Mouse (Mus musculus) gastrocnemius, postnatal 36 days (tissue): ENCODE results near the gene Adgrv1. TPM values are rescaled to one million over a fixed set of nuclear protein-coding genes. Genes with fewer than 3 reads are reported as not detected.
"Not testable (repeated sequence)": the region's sequence is repeated elsewhere in the genome, so short reads cannot be mapped to it uniquely, and the experiment has no call there.

Source experiments
- DNase-seq, 2 experiments: peaks; one replicate each; pipeline ENCODE4 v3.0.0; 2022
- intact Hi-C: fragments of 180-260 bp; cut with DNase I; formaldehyde crosslinking; loops from one replicate; pipeline ENCODE4 v1.15.1; 2025
- total RNA-seq, 2 experiments: library from RNA; stranded (reverse); gene quantifications; 2 replicates each; pipeline ENCODE4 v1.2.3; 2021

Gene Adgrv1
- total RNA-seq, 2 experiments from 2014 or later = not detected

GRCm38 (mm10) chr13:81279351-81279736, 353.6 kb downstream of the Adgrv1 start:
- DNase-seq = no peak
- intact Hi-C loops = no loop called here

DNA sequence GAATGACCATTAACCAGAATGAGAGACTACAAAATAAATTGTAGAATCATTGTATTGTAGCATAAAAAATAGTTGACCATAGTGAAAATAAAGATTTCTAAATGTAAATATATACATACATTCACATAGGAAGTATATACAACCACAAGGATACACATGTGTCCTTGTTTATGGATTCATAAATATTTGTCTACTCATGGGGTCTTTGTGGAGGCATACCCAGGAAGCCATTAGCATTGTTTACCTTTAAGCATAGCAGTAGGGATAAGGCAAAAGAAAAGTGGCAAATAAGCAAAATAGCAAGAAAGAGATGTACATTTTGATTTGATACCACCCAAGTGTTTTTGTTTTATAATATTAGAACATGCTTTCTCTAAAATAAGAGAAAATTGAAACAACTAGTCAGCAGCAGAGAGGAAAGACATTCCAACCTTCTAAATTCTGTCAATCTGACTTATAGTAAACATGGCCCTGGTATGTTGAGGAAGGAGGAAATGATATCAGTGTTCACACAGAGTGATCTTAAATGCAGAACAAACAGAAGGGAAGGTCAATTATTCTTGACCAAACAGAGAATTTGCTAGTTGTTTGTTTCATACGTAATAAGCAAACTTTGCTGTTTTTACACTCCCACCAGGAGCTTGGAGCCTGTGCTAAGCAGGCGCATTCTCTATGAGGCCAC, 354.1 kb downstream of the Adgrv1 start:
- no peak for DNase-seq
- intact Hi-C loops = no loop called here

GRCm38 (mm10) chr13:81273837-81274236, 359.1 kb downstream of the Adgrv1 start:
- DNase-seq = no peak
- intact Hi-C loops = no loop called here

DNA sequence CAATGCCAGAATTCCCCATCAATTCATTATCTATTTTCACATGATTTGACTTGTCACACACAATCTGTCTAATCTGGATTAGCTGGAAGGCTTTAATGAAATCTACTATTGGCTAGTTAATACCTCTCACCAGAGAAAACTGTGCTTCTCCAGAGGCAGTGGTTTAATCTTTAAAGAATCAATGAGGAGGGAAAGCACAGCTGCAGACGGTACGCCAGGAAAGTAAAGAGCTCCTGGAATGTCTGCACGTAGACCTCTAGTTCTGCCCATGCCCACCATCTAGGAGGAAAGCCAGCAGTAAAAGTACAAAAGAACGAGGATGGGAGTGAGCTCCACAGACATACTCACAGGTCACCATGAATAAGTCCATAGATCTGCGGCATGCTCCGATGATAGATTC, 362.6 kb downstream of the Adgrv1 start:
- intact Hi-C loops = no loop called here
- DNase-seq = no peak

- DNase-seq = no peak
- intact Hi-C loops = no loop called here
These were observed 363.9 kb downstream of the Adgrv1 start for GRCm38 (mm10) chr13:81269056-81269455.

DNA sequence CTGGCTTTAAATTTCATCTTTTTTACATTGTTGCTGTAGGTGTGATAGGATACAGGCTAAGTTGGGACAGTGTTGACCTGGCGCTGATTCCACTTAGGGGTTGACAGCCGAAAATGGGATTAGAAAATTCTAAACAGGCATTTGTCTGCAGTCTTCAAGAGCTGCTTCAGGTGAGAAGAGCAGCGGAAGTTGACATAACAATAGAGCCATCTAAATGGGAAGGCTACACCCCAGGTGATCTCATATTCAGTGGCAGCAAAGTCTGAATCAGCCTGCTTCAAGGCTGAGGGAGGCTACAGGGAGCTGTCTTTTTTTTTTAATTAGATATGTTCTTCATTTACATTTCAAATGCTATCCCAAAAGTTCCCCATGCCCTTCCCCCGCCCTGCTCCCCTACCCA, 365.5 kb downstream of the Adgrv1 start:
- intact Hi-C loops, DNase-seq: not testable (repeated sequence)

DNA sequence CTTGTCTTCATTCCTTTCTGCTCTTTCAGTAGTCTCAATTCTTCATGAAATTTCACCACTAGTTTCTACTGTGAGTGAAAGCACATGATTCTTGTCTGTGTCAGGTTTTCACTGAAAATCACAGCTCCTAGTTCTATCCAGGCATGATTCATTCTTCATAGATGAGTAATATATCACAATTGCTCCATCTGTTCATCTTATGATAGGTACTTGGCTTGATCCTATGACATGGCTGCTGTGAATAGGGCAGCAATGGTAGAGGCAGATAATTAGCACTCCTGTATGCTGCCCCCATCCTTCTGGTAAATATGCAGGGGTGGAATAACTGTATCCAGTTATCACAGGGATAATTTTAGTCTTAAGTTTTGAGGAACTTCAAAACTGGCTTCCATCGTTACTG, 368.5 kb downstream of the Adgrv1 start:
- no peak for DNase-seq
- intact Hi-C loops = no loop called here

- intact Hi-C loops = no loop called here
- DNase-seq = no peak
These were observed 391.8 kb downstream of the Adgrv1 start for GRCm38 (mm10) chr13:81241181-81241580.

GRCm38 (mm10) chr13:81239836-81240235, 393.1 kb downstream of the Adgrv1 start:
- DNase-seq = no peak
- intact Hi-C loops = no loop called here

DNA sequence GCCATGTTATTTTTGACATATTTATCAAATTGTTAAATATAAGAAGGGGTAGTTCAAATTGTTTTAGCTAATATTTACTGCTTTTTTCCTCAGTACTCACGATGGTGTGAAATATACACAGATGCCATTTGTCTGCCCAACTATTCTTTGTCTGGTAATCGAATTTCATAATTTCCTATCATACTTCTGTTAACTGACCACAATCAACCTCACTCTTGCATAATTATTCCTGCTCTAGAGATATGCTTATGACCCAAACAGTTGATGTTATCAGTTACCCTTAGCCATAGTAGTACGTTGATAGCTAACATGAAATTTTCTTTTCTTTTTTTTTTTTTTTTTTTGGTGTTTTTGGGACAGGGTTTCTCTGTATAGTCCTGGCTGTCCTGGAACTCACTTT, 393.5 kb downstream of the Adgrv1 start:
- intact Hi-C loops = no loop called here
- DNase-seq = no peak

DNA sequence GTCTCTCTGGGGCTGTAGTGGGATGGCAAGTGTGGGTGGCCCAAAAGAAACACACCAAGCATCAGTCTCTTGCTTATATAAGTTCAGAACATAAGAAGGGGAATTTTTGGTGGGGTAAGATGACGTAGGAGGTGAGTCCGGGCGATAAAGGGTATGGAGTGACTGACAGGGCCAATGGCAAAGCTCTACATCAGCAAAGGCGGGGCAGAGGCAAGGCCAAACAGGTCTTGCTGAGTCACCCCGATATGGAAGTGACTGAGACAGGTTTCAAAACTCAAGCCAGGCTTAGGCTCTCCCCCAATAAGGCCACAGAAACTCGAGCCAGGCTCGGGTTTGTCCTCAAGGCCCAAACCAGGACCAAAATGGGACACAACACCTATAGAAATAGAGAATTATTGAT, 394.1 kb downstream of the Adgrv1 start:
- no peak for DNase-seq
- intact Hi-C loops = no loop called here

DNA sequence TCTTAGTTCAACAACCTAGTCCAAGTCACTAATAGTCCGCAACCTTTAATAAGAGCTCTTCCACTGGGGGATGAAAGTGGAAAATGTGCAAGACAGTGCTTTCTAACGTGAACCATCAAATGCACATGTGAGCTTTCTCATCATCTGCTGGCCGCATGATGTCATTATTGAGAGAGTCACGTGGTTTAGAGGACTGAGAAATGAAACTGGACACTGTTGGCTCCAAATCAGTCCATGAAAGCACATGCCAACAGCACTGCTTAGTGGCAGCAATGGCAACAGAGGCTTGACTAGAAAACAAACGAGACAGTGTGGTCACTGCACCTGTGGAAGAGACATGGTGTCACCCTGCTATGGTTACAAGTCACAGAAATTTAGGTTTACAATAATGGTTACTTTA, 395.0 kb downstream of the Adgrv1 start:
- DNase-seq = no peak
- intact Hi-C loops = no loop called here

DNA sequence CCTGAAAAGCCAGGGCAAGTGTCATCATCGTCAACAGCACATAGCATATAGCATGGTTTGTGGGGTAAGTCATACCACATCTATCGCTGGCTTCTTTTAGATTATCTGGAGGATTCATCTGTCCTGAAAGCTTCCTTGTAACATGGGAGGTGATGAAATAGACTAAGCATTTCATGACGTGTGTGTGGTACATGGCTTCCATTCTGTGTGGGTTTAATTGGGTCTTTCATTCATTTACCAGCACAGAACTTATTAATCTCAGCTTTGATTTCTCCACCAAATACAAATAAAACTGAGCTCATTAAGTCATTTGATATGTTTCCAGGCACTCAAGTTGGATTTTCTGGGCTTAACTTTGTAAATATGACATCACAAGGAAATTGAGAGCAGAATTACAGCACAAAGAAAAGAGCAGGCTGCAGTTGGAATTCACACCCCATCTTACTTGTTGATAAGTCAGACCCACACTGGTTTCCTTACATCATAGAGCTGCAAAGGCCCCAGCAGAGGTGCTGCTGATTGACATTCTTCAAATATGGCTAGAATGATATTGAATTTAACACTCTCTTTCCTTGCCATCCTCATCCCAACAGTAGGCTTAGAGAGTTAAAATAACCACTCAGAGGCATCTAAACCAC, 396.1 kb downstream of the Adgrv1 start:
- DNase-seq = no peak
- intact Hi-C loops = no loop called here

GRCm38 (mm10) chr13:81234031-81234430, 398.9 kb downstream of the Adgrv1 start:
- intact Hi-C loops = no loop called here

DNA sequence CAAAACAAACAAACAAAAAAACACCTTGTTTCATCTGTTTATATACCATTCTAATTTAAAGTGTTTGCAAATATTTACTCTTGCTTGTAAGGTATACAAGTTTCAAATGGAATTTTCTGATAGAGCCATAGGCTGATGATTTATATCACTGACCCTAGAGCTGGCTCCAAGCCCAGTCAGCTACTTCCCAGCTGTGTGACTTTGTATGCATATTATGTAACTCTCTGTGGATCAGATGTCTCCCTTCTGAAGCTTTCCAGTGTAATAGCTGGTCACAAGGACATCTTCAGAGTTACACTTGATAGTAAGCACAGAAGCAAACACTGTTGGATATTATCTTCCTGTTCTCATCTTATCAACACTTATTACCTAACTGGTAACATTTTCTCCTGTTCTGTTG, 400.1 kb downstream of the Adgrv1 start:
- no peak for DNase-seq
- intact Hi-C loops = no loop called here

More at GRCm38 (mm10) chr13:81234031-81234430, 398.9 kb downstream of the Adgrv1 start:
- no peak for DNase-seq

DNA sequence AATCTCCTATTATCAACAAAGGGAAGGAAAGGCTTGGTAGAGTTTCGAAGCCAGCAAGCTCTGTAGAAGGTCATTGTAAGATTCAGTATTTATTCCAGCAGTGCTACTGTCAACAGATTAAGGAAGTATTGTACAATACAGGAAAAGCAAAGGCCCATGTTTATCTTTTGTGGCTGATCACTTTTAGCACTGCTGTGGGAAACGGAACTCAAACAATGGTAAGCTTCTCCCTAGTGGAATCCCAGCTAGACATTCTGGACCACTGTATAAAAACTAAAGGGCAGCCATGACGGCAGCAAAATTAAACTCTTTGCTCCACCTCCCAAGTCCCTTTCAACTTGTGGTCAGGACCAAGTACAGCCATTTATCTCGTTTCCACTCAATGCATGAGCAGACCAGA, 402.8 kb downstream of the Adgrv1 start:
- intact Hi-C loops = no loop called here
- no peak for DNase-seq

DNA sequence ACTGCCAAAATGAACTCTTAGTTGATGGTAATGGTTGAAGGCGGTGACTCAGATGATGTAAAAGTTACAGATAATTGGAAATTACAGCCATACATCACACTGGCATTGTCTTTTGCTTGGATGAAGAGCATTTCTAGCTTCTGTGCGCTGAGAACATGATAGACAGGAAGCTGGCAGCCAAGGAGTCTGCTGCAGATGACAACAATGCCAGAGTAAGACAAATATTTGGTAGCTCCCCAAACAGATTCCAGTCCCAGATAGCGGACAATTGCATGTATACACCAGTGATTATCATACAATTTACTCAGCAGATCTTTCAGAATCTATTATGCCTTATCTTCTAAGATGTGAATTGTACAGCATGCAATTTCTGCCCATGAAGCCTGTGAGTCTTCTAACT, 409.2 kb downstream of the Adgrv1 start:
- intact Hi-C loops = no loop called here
- no peak for DNase-seq

DNA sequence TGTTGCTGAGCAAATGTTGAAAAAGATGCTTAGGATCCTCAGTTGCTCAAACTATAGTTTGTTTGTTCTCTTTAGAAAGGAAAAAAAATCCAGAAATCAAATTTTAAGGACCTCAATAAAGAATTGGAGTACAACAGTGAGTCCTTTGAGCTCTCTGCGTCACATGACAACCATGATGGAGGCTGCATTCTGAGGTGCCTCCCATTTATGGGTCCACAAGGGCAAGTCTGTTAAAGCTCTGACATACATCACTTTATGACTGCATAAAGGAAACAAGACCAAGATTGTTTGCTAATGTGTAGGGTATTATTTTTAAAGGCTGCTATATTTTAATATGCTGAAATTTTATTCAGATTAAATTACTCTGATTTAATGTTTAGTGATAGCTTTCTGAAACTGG, 410.6 kb downstream of the Adgrv1 start:
- no peak for DNase-seq
- intact Hi-C loops = no loop called here

- no peak for DNase-seq
- intact Hi-C loops = no loop called here
These were observed 421.5 kb downstream of the Adgrv1 start for GRCm38 (mm10) chr13:81211436-81211835.

GRCm38 (mm10) chr13:81210516-81210915, 422.4 kb downstream of the Adgrv1 start:
- intact Hi-C loops = no loop called here
- DNase-seq = no peak

DNA sequence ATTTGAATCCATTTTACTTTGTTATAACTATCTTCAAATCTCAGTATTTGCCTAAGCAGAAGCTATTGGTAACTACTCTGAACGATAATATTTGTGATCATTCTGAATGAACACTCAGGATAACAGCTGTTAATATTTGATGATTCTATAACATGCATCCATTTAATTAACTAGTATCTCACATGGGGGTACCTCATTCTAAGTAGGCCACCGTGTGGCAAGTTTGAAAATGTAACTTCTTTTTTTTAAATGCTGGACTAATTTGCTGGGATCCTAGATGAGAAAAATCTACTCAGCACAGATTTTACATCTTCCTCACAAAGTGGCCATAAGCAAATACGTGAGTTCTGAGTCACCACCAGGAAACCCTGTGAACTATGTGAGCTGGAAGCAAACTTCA, 423.1 kb downstream of the Adgrv1 start:
- intact Hi-C loops = no loop called here
- DNase-seq = no peak

- no peak for DNase-seq
- intact Hi-C loops = no loop called here
These were observed 424.8 kb downstream of the Adgrv1 start for GRCm38 (mm10) chr13:81208106-81208613.
